Mouse (Mus musculus) lung, adult 2 months (tissue): Measurements from ENCODE around the gene Il10ra. TPM values are rescaled to one million over a fixed set of nuclear protein-coding genes. Genes with fewer than 3 reads are reported as not detected.

ENCODE experiments used
- DNase-seq: peaks from one replicate; pipeline ENCODE4 v3.0.0; 2022
- H3K4me1 ChIP-seq: fragments of 200-500 bp; 2 replicates; pipeline ENCODE4 v1.6.1; 2011; ENCODE audit warnings: low read length; ENCODE audit not compliant: control insufficient read depth, insufficient read depth
- H3K4me3 ChIP-seq: fragments of 200-500 bp; replicated peaks from 2 replicates; pipeline ENCODE3; 2011; ENCODE audit warnings: low read depth, mild to moderate bottlenecking, control low read depth, low read length; ENCODE audit errors: extremely low read depth
- CTCF ChIP-seq: fragments of 200-500 bp; IDR thresholded peaks from 2 replicates; pipeline ENCODE4 v1.5.1; 2011; ENCODE audit warnings: mild to moderate bottlenecking, low read length, control low read depth; ENCODE audit not compliant: insufficient read depth
- POLR2A ChIP-seq: fragments of 200-500 bp; IDR thresholded peaks from 2 replicates; pipeline ENCODE4 v1.6.1; 2011; ENCODE audit warnings: low read depth, mild to moderate bottlenecking, control low read depth, low read length, borderline replicate concordance; ENCODE audit errors: extremely low read depth
- WGBS: fragments of 180-500 bp; shearing (Covaris S2); methylation state at CpG from one replicate; pipeline ENCODE4 v1.1.7; 2018; 5-methylcytosine and 5-hydroxymethylcytosine counted together
- polyA plus RNA-seq: library from polyadenylated mRNA; depleted of rRNA; stranded (reverse); fragments of >200 nt; gene quantifications from 2 replicates; pipeline ENCODE4 v1.2.3, GENCODE M21; 2012

The Il10ra gene
- polyA plus RNA-seq, 1 experiment, result 12.9 TPM

DNA sequence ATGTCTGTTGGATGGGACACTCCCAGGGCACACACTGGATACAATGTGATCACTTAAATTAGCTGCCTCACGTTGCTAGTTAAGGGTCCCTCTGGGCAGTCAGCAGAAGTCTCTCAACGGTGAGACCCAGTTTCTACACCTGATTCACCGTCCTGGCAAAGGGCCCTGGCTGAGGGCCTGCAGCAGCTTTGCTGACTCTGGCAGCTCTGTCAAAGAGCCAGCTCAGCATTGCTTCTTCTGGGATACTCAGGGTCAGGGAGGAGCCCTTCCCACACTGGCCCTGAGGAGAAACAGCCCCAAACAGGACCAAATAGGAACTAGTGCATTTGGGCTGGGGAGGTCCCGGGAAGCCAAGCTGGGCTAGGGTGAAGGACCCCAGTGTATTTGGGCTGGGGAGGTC, 7.5 kb downstream of the Il10ra start:
- TF ChIP-seq CTCF (no peak), POLR2A (no peak)
- H3K4me3 ChIP-seq, result no peak overlapping the region
- no peaks in the 10 kb centered on the region for H3K4me1 ChIP-seq
- no peak for DNase-seq
- WGBS, result 48% methylated on average over 4 of the region's 4 CpGs

- DNase-seq, result no peak
- H3K4me1 ChIP-seq, result no peaks in the 10 kb centered on the region
- WGBS, result 78% methylated on average over 13 of the region's 13 CpGs
- no peak overlapping the region for H3K4me3 ChIP-seq
- TF ChIP-seq CTCF (no peak), POLR2A (no peak)
These were observed 9.9 kb downstream of the Il10ra start for GRCm38 (mm10) chr9:45259065-45259464.

GRCm38 (mm10) chr9:45255967-45256366, 13.0 kb downstream of the Il10ra start:
- no peak for TF ChIP-seq POLR2A
- no peak for TF ChIP-seq CTCF
- WGBS, result 80% methylated on average over 5 of the region's 5 CpGs
- no peak for DNase-seq
- no peaks in the 10 kb centered on the region for H3K4me1 ChIP-seq
- H3K4me3 ChIP-seq, result no peak overlapping the region

GRCm38 (mm10) chr9:45255431-45255830, 13.5 kb downstream of the Il10ra start:
- no peaks in the 10 kb centered on the region for H3K4me1 ChIP-seq
- no peak overlapping the region for H3K4me3 ChIP-seq
- TF ChIP-seq CTCF, result no peak
- no peak for TF ChIP-seq POLR2A
- 86% methylated on average over 4 of the region's 4 CpGs for WGBS
- no peak for DNase-seq

GRCm38 (mm10) chr9:45254605-45255004, 14.3 kb downstream of the Il10ra start:
- no peaks in the 10 kb centered on the region for H3K4me1 ChIP-seq
- no peak overlapping the region for H3K4me3 ChIP-seq
- TF ChIP-seq POLR2A (no peak), CTCF (no peak)
- DNase-seq, result no peak
- 50% methylated on average over 4 of the region's 4 CpGs for WGBS

DNA sequence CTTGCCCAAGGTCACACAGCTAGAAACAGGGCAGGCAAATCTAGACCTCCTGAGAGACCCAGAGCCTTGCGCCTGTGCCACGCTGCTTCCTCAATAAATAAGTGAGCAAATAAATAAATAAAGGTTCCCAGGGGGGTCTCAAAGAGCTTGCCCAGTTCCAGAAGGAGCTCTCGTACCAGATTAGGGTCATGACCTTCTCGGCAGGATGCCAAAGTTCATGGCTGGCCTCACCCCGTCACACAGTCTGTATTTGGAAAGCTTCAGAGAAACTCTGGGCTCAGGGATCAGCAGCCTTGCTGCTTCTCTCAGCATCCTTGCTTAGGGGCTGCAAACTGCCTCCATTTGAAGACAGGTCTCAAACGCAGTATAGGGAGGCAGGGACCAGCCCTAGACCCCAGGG, 14.9 kb downstream of the Il10ra start:
- TF ChIP-seq POLR2A, result no peak
- no peak for TF ChIP-seq CTCF
- WGBS, result 51% methylated on average over 6 of the region's 6 CpGs
- Histone ChIP-seq H3K4me1 (no peaks in the 10 kb centered on the region), H3K4me3 (no peak overlapping the region)
- DNase-seq, result no peak

DNA sequence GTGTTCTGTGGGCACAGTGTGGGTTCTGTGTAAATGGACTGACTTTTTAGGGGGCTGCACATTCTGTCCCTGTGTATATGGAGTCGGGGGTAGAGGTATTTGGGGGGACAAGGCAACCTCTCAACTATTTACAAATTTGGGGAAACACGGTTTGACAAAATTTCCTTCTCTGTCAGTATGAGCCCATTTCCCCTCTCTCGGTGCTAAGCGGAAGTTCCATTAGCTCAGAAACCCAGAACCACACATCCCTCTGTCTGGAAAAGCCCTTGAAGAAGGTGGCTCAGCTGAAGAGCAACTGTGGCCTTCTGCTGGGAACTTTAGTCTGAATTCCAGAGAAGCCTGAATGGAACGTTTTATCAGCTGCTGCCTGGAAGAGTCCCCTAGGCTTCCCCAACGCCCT, 16.6 kb downstream of the Il10ra start:
- H3K4me3 ChIP-seq, result no peak overlapping the region
- 52% methylated on average over 6 of the region's 6 CpGs for WGBS
- H3K4me1 ChIP-seq, result no peaks in the 10 kb centered on the region
- DNase-seq, result no peak
- TF ChIP-seq POLR2A, result no peak
- TF ChIP-seq CTCF, result no peak

DNA sequence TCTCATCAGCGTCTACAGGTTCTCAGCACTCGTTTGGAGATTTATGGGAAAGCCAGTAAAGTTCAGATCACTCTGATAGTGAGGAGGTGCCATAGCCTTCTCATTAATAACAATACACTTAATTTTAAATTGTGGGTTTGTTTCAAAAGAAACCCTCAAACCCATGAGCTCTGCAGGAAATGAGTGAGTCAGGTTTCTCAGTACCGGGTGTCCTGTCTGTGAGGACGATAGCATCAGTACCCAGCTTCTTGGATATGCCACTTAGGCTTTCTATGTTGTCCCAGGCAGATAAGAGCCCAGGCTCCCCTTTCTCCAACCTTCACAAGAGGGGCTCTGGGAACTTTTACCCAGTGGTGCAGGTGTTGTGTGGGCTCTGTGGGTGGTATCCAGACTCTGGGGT, 17.0 kb downstream of the Il10ra start:
- Histone ChIP-seq H3K4me3 (no peak overlapping the region), H3K4me1 (no peaks in the 10 kb centered on the region)
- TF ChIP-seq POLR2A (no peak), CTCF (no peak)
- no peak for DNase-seq
- WGBS, result 48% methylated on average over 4 of the region's 4 CpGs

DNA sequence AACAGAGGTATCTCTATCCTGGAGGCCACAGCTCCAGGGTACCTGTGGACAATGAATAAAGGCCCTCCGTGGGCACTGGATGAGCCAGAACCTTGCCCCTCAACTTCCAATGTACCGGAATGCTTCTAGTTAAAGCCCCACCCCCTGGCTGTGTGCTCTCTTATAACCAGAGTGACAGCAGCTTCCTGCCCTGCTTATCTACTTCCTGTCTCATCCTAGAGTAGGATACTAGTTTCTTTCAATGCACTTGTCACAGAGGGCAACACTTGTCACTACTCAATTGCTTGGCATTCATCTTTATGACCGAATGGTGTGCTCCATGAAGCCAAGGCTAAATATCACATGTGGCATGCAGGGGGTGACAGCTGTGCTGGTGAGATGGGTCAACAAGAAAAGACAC, 17.7 kb downstream of the Il10ra start:
- WGBS, result 44% methylated on average over 3 of the region's 3 CpGs
- TF ChIP-seq CTCF (no peak), POLR2A (no peak)
- no peak for DNase-seq
- no peak overlapping the region for H3K4me3 ChIP-seq
- no peaks in the 10 kb centered on the region for H3K4me1 ChIP-seq

GRCm38 (mm10) chr9:45250306-45250705, 18.6 kb downstream of the Il10ra start:
- Histone ChIP-seq H3K4me3 (no peak overlapping the region), H3K4me1 (no peaks in the 10 kb centered on the region)
- DNase-seq, result no peak
- TF ChIP-seq POLR2A, result no peak
- no peak for TF ChIP-seq CTCF
- WGBS, result 81% methylated on average over 7 of the region's 7 CpGs
